Mouse (Mus musculus) mesoderm, embryonic 11.5 days (tissue): ENCODE data around the gene Gm21190.
"Not testable (repeated sequence)": the region's sequence is repeated elsewhere in the genome, so short reads cannot be mapped to it uniquely, and the experiment has no call there.

Experiments
- DNase-seq: peaks from one replicate; pipeline ENCODE4 v3.0.0-alpha.2; 2012; ENCODE audit warnings: low read depth, low spot score

The Gm21190 gene

GRCm38 (mm10) chr5:15490934-15491333, 38.1 kb downstream of the Gm21190 start:
- DNase-seq = not testable (repeated sequence)

DNA sequence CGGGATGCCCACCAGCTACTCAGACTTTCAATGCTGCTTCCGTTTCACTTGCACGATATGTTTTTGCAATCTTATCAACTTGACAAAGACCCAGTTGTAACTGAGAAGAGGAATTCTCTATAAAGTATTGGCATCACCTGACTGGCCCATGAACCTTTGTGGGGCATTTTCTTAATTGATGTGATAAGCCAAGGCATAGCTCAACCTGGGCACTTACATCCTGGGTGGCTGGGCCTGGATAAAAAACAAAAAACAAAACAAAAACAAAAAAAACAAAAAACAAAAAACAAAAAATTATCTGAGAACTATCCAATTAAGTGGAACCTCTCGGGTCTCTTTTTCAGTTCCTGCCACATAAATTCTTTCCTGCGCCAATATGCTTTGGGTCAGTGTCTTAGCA, 40.3 kb downstream of the Gm21190 start:
- DNase-seq = no peak

DNA sequence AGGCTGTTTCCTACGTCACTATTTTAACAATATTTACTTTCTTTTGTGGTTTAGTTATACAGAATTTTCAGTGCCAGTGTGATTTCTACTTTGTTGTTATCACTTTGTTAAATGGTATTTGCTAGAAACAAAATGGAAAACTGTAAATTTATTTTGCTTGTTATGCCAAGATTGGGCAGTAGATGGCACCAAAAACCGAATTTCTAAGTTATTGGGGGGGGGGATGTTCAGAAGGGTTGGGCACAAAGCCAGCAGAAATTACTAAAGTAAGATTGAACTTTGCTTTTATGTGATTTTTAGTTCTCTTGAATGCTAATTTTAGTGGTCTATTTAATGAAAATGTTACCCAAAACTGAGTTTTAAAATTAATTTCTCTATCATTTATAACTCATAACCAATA, 44.4 kb downstream of the Gm21190 start:
- DNase-seq = not testable (repeated sequence)

DNA sequence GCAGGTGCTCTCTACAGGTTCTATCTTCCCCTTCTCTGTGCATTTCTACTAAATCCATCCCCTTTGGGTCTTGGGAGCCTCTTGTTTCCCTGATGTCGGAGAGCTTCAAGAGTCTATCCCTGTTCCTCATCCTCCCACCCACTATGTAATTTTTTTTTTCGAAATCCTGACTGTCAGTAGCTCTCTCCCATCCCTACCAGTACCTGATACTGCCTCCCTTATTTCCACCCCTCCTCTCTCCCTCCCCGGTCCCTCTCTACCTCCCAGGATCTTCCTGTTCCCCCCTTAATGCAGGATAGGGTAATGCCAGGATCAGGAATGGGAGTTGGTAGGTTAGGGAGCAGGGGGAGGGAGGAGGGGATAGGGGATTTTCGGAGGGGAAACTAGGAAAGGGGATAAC, 45.4 kb downstream of the Gm21190 start:
- not testable (repeated sequence) for DNase-seq

GRCm38 (mm10) chr5:15482815-15483214, 46.2 kb downstream of the Gm21190 start:
- not testable (repeated sequence) for DNase-seq

DNA sequence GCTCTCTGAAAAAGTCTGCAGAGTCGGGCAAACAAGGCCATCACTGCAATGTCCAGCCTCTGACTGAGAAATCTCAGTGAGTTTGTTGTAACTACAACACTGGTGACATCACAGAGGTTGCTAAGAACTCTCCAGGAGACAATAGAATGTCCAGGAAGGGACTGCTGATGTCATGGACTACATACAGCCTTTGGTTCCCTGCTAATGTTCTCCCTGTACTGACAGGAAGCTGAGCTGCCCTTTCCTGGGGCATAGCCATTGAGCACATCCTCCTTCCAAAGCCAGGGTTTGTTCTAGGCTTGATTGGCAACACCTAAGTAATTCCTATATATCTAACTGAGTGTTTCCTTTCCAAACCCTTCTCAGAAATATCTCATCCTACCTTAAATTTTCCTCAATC, 52.6 kb downstream of the Gm21190 start, which contains the start of gene Gm21149:
Gene Gm21149, minus strand, starts transcription at position 101 of the 400 bp plus-strand sequence.
- not testable (repeated sequence) for DNase-seq
